Mouse (Mus musculus) heart, adult 2 months (tissue): ENCODE results near the gene Paqr8. TPM values are rescaled to one million over a fixed set of nuclear protein-coding genes. Genes with fewer than 3 reads are reported as not detected.

Experiments used
- DNase-seq, 2 experiments: peaks; one replicate each; pipeline ENCODE4 v3.0.0; 2021
- H3K27ac ChIP-seq: fragments of 200-600 bp; 2 replicates; pipeline ENCODE4 v1.8.1; 2022
- H3K27me3 ChIP-seq: fragments of 200-500 bp; 2 replicates; pipeline ENCODE4 v1.6.1; 2012; ENCODE audit warnings: mild to moderate bottlenecking, low read length, inconsistent platforms, mixed read lengths; ENCODE audit not compliant: control insufficient read depth, insufficient read depth
- H3K36me3 ChIP-seq: fragments of 200-500 bp; 2 replicates; pipeline ENCODE4 v1.6.1; 2012; ENCODE audit warnings: low read length, inconsistent platforms; ENCODE audit not compliant: control insufficient read depth, insufficient read depth
- H3K4me1 ChIP-seq: fragments of 200-500 bp; 2 replicates; pipeline ENCODE4 v1.6.1; 2011; ENCODE audit warnings: low read length; ENCODE audit not compliant: control insufficient read depth, insufficient read depth
- H3K4me3 ChIP-seq: fragments of 200-600 bp; 2 replicates; pipeline ENCODE4 v1.8.1; 2022
- H3K79me2 ChIP-seq: fragments of 200-500 bp; replicated peaks from 2 replicates; pipeline ENCODE4 v1.6.1; 2012; ENCODE audit warnings: mild to moderate bottlenecking, inconsistent platforms, low read length, moderate library complexity, mixed read lengths; ENCODE audit not compliant: control insufficient read depth, insufficient read depth
- H3K9ac ChIP-seq: fragments of 200-500 bp; 2 replicates; pipeline ENCODE4 v1.6.1; 2012; ENCODE audit warnings: low read depth, mild to moderate bottlenecking, control low read depth, inconsistent platforms, low read length, mixed read lengths
- CTCF ChIP-seq: fragments of 200-600 bp; IDR thresholded peaks from 2 replicates; pipeline ENCODE4 v1.8.1; 2022; ENCODE audit warnings: antibody characterized with exemption, mild to moderate bottlenecking, moderate library complexity
- EP300 ChIP-seq: fragments of 200-500 bp; IDR thresholded peaks from 2 replicates; pipeline ENCODE4 v1.6.1; 2011; ENCODE audit warnings: low read depth, low read length, control low read depth; ENCODE audit not compliant: insufficient read depth
- POLR2A ChIP-seq: fragments of 200-500 bp; IDR thresholded peaks from 2 replicates; pipeline ENCODE4 v1.6.1; 2011; ENCODE audit warnings: mild to moderate bottlenecking, low read depth, low read length, control low read depth; ENCODE audit not compliant: insufficient read depth
- WGBS: fragments of 180-500 bp; shearing (Covaris S2); methylation state at CpG from one replicate; pipeline ENCODE4 v1.1.7; 2018; 5-methylcytosine and 5-hydroxymethylcytosine counted together
- intact Hi-C: fragments of 180-260 bp; cut with DNase I; formaldehyde crosslinking; loops from one replicate; pipeline ENCODE4 v1.15.1; 2025
- long read RNA-seq: library from polyadenylated mRNA; stranded (forward); transcript quantifications from one replicate; pipeline ENCODE4 v2.0.0, GENCODE M21; 2021
- polyA plus RNA-seq: library from polyadenylated mRNA; depleted of rRNA; stranded (reverse); fragments of >200 nt; gene quantifications from 2 replicates; pipeline ENCODE4 v1.2.3, GENCODE M21; 2012; rRNA removed
- total RNA-seq, 2 experiments: library from RNA; stranded (reverse); gene quantifications; 2 replicates each; pipeline ENCODE4 v1.2.3; 2021

Paqr8 gene
- 1 to 10 TPM; 1.2 to 2.2 TPM for total RNA-seq
- polyA plus RNA-seq = 2.0 and 3.2 TPM in 2 replicates
- long read RNA-seq, full-length matches to known transcripts = 1 of 2 reads
- long read RNA-seq, partial matches to known transcripts = 0 of 2 reads
- long read RNA-seq, other reads (novel, unspliced or antisense) = 1 of 2 reads

DNA sequence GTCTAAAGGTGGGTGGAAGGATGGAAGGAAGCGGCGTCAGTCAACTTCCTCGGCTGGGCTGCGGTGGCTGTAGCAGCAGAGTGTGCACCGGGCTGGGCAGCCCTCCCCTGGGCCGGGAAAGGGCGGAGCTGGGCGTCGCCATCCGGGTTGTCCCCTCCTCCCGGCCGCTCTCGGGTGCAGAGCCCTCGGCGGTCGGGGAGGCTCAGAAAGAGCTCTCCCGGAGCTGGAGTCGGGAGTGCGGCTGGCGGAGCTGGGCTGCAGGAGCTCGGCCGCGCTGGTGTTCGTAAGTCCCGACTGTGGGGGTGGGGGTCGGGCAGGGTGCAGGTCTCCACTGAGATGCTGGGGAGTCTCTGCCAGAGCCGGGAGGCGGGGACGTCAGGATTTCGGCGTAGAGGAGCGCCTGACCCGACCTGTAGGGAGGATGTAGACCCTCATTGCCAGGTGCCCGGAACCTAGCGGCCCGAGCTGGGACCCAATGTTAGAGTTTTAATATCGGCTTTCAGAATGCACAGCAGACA is at the start of gene Paqr8:
TSS of gene Paqr8 (plus strand) at position 203 of the 518 bp plus-strand sequence.
- peak within 1 kb of the TSS; percentile 71 for H3K9ac ChIP-seq
- H3K4me1 ChIP-seq = 0 out of 2 replicates have a peak, but pooled peaks cover 2% of the 10 kb centered on the region
- H3K4me3 ChIP-seq = peak within 1 kb of the TSS; percentile 83
- under 1% methylated on average over 37 of the region's 37 CpGs for WGBS
- TF ChIP-seq CTCF = no peak
- 0 out of 2 replicates have a peak, but pooled peaks have one; percentile 7 for TF ChIP-seq EP300
- TF ChIP-seq POLR2A = peak; percentile 72
- H3K27me3 ChIP-seq = no peaks in the 10 kb centered on the region
- DNase-seq = peak; percentile 91 to 92
- no peaks in the 10 kb centered on the region for H3K79me2 ChIP-seq
- no peaks in the 10 kb centered on the region for H3K36me3 ChIP-seq
- intact Hi-C loops = loop anchor here (2.0 kb wide), 2 partner anchors 70 to 278 kb away; partner anchors contain the start of gene Mcm3
- peak within 1 kb of the TSS; percentile 71 for H3K27ac ChIP-seq

DNA sequence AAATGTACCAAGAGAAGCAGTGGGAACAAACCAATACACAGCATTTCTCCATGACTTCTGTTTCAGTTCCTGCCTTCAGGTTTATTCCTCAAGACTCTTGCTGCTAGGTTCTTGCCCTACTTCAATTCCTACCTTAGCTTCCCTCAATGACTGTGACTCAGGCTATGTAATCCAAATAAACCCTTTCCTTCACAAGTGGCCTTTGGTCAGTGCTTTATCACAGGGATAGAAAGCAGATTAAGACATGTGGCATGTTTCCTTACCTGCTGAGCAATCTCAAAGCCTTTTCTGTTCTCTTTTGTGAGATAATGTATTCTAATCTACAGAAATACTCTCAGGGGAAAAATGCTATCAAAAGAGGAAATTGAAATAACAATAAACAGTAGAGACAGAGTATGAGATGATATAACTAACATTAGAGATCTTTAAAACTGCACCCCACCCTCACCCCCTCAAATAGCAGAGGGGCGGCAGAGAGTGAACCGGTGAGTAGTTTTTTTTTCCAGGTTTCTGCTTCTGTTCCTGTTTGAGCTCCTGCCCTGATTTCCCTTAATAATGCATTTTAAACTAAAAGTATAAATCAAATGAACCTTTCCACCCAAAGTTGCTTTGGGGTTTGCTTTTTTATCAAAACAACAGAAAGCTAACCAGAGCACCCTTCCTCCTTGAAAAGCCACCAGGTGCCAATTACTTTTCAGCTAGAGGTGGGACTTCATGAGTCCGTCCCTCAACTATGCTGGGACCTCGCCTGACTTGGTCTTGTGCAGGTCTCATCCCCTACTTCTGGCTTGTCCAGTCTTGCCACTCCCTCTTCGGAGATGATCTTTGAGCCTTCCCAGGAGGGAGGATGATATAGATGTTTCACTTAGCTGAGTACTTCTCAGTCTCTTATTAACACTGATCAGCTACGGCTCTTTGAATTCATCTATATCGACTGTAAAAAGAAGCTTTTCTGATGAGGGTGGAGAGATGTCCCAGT is 33.2 kb upstream of the Paqr8 start:
- Histone ChIP-seq H3K36me3 (no peaks in the 10 kb centered on the region), H3K9ac (no peak overlapping the region), H3K4me3 (no peak overlapping the region), H3K4me1 (no peaks in the 10 kb centered on the region), H3K27ac (no peak overlapping the region), H3K27me3 (no peaks in the 10 kb centered on the region), H3K79me2 (no peaks in the 10 kb centered on the region)
- WGBS = 71% methylated on average over 7 of the region's 7 CpGs
- DNase-seq = no peak
- intact Hi-C loops = no loop called here
- TF ChIP-seq CTCF (no peak), POLR2A (no peak), EP300 (no peak)

DNA sequence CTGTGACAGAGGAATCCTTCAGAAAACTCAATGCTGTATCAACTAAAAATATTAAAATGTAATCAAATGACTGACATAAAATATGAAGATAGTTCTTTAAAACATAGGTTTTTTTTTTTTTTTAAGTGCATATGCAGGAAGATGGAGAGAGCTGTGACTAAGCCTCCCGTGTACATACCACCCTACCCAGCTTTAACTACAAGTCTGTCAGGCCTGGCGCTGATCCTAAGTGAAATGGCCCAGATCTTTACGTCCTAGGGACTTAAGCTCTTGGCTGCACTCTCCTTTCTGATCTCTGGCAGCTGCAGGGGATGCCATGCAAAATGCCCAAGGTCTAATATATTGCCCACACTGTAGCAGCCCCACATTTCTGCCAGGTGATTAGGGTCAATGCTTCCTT is 29.6 kb upstream of the Paqr8 start:
- WGBS = 74% methylated on average over 3 of the region's 3 CpGs

DNA sequence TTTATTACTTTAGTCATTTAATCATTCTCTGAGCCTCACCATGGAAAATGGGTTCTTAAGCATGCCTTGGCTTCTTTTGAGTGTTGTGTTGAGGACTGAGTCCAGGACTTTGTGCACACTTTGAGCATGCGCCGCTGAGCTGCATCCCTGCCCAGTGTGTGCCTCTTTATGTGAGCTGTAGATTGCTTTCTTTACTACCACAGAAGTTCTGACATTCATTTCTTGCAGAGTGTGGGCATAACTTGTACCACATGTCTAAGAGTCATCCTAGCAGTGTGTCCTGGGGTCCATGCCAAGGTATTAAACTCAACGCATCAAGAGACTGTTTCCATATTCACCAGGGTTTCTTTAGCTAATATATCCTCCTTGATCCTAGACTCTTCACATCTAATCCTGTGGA is 28.5 kb upstream of the Paqr8 start:
- no peak overlapping the region for H3K9ac ChIP-seq
- no peak overlapping the region for H3K27ac ChIP-seq
- H3K4me1 ChIP-seq = no peaks in the 10 kb centered on the region
- no peaks in the 10 kb centered on the region for H3K79me2 ChIP-seq
- TF ChIP-seq POLR2A (no peak), CTCF (no peak), EP300 (no peak)
- no peak for DNase-seq
- intact Hi-C loops = no loop called here
- H3K36me3 ChIP-seq = no peaks in the 10 kb centered on the region
- H3K4me3 ChIP-seq = no peak overlapping the region
- 89% methylated on average over 3 of the region's 3 CpGs for WGBS
- no peaks in the 10 kb centered on the region for H3K27me3 ChIP-seq

More for the DNA sequence above, 29.6 kb upstream of the Paqr8 start:
- no peak overlapping the region for H3K9ac ChIP-seq
- H3K4me3 ChIP-seq = no peak overlapping the region
- no peak overlapping the region for H3K27ac ChIP-seq
- intact Hi-C loops = no loop called here
- no peaks in the 10 kb centered on the region for H3K79me2 ChIP-seq
- no peaks in the 10 kb centered on the region for H3K4me1 ChIP-seq
- H3K27me3 ChIP-seq = no peaks in the 10 kb centered on the region
- H3K36me3 ChIP-seq = no peaks in the 10 kb centered on the region
- no peak for DNase-seq
- TF ChIP-seq POLR2A (no peak), EP300 (no peak)

DNA sequence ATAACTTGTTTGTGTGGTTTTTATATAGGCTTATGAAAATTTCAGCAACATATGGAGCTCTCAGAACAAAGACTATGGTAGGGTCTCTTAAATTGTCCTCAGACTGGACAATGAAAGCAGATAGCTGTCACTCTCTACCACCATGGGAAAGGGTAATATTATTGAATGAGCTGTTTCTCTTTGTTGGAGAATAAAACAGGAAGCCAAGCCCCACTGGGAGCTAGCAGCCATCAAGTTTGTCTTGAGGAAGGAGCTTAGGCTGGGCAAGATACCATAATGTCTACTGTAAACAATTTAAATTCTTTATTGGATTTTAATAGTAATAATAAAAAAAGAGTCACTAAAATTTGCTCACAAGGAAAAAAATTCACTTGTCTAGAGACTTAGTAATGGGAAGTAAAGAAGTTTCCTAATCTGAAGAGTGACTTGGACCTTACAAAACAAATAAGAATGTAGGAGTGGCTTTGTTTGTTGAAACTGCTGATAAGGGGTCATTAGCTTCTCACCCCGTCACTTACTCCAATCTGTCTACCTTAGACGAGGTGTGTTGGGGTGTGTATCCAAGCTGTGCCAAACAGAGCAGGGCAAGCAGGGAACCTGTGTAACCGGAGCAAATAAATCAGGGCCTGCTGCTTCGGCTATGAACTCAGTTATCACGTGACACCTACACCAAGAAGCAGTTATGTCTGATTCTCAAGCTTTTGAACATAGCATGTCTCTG is 26.8 kb upstream of the Paqr8 start:
- DNase-seq = no peak
- H3K27ac ChIP-seq = no peak overlapping the region
- whole genome bisulfite sequencing = 52% methylated on average over 5 of the region's 5 CpGs
- TF ChIP-seq CTCF = no peak
- TF ChIP-seq POLR2A = no peak
- TF ChIP-seq EP300 = no peak
- no peak overlapping the region for H3K4me3 ChIP-seq
- no peaks in the 10 kb centered on the region for H3K4me1 ChIP-seq
- H3K27me3 ChIP-seq = no peaks in the 10 kb centered on the region
- H3K79me2 ChIP-seq = no peaks in the 10 kb centered on the region
- no peaks in the 10 kb centered on the region for H3K36me3 ChIP-seq
- H3K9ac ChIP-seq = no peak overlapping the region
- intact Hi-C loops = no loop called here
